Mouse (Mus musculus): Measurements from ENCODE around the gene Nin. TPM values are rescaled to one million over a fixed set of nuclear protein-coding genes. Genes with fewer than 3 reads are reported as not detected.

Nin gene
- total and polyA plus RNA-seq, 2 experiments from 2014 or later, result 7.9 to 25.8 TPM

GRCm38 (mm10) chr12:70112090-70112383 lies 1.5 kb downstream of the Nin start:
- DNase-seq (ENCODE audit: low spot score), result no peak
- H3K4me1 ChIP-seq (ENCODE audit: insufficient read depth, low read length), result peaks cover 2% of the 10 kb centered on the region; the same call in 1 of the 2 replicates

GRCm38 (mm10) chr12:70111367-70112089 lies 2.0 kb downstream of the Nin start:
- 0 out of 2 replicates have a peak, but pooled peaks cover 2% of the 10 kb centered on the region for H3K27me3 ChIP-seq (ENCODE audit: insufficient read depth, low read length)
- no peaks in the 10 kb centered on the region for H3K36me3 ChIP-seq (ENCODE audit: insufficient read depth, low read length)
- H3K9me3 ChIP-seq (ENCODE audit: low read length), result no peaks in the 10 kb centered on the region
- TF ChIP-seq CTCF (IDR thresholded peaks at IDR 0.05), result no peak
- DNase-seq (ENCODE audit: low spot score), result peak; percentile 78
- peak overlapping the region; percentile 86 for H3K27ac ChIP-seq (ENCODE audit: low read depth, low read length)
- peak overlapping the region; percentile 79 for H3K4me2 ChIP-seq (ENCODE audit: low read depth, low read length, poor library complexity, severe bottlenecking)
- H3K4me1 ChIP-seq (ENCODE audit: insufficient read depth, low read length), result peaks cover 2% of the 10 kb centered on the region; the same call in 1 of the 2 replicates
- ATAC-seq (ENCODE audit: low FRiP score), result peak; percentile 83
- H3K4me3 ChIP-seq (ENCODE audit: low read depth, low read length), result peak overlapping the region; percentile 90
- WGBS, result under 1% methylated on average over 84 of the region's 101 CpGs
- H3K9ac ChIP-seq (replicated peaks; ENCODE audit: low read length, poor library complexity, severe bottlenecking), result peak overlapping the region; percentile 93

More at GRCm38 (mm10) chr12:70112090-70112383, 1.5 kb downstream of the Nin start:
- TF ChIP-seq CTCF (IDR thresholded peaks at IDR 0.05), result 0 out of 2 replicates have a peak, but pooled peaks have one; percentile 11
- WGBS, result 2% methylated on average over 15 of the region's 16 CpGs
- Histone ChIP-seq H3K36me3 (ENCODE audit: insufficient read depth, low read length) (no peaks in the 10 kb centered on the region), H3K9ac (replicated peaks; ENCODE audit: low read length, poor library complexity, severe bottlenecking) (peak overlapping the region; percentile 93), H3K4me2 (ENCODE audit: low read depth, low read length, poor library complexity, severe bottlenecking) (peak overlapping the region; percentile 79), H3K9me3 (ENCODE audit: low read length) (no peaks in the 10 kb centered on the region), H3K4me3 (ENCODE audit: low read depth, low read length) (peak overlapping the region; percentile 90), H3K27me3 (ENCODE audit: insufficient read depth, low read length) (0 out of 2 replicates have a peak, but pooled peaks cover 2% of the 10 kb centered on the region), H3K27ac (ENCODE audit: low read depth, low read length) (peak overlapping the region; percentile 86)
- no peak; the same call in 1 of the 2 replicates for ATAC-seq (ENCODE audit: low FRiP score)

DNA sequence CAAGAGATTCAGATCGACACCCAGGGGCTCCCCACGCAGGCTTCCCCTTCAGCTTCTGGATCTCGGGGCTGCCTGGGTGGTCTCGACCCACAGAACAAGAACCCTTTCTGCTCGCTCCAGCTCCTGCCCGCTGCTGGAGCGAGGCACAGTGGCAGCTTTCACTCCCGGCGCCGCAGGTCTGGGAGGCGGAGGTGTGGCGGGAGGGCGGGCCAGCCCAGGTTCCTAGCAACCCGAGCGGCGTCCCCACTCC lies 2.5 kb downstream of the Nin start:
- Histone ChIP-seq H3K36me3 (ENCODE audit: insufficient read depth, low read length) (no peaks in the 10 kb centered on the region), H3K27ac (ENCODE audit: low read depth, low read length) (peak overlapping the region; percentile 86), H3K4me1 (ENCODE audit: insufficient read depth, low read length) (peaks cover 2% of the 10 kb centered on the region; the same call in 1 of the 2 replicates), H3K4me2 (ENCODE audit: low read depth, low read length, poor library complexity, severe bottlenecking) (peak overlapping the region; percentile 79), H3K9ac (replicated peaks; ENCODE audit: low read length, poor library complexity, severe bottlenecking) (peak overlapping the region; percentile 93), H3K4me3 (ENCODE audit: low read depth, low read length) (peak overlapping the region; percentile 90), H3K27me3 (ENCODE audit: insufficient read depth, low read length) (0 out of 2 replicates have a peak, but pooled peaks cover 2% of the 10 kb centered on the region), H3K9me3 (ENCODE audit: low read length) (no peaks in the 10 kb centered on the region)
- WGBS, result under 1% methylated on average over 16 of the region's 16 CpGs
- TF ChIP-seq CTCF (IDR thresholded peaks at IDR 0.05), result no peak
- ATAC-seq (ENCODE audit: low FRiP score), result peak; percentile 72
- DNase-seq (ENCODE audit: low spot score), result no peak

- H3K9me3 ChIP-seq (ENCODE audit: low read length), result no peaks in the 10 kb centered on the region
- H3K4me1 ChIP-seq (ENCODE audit: insufficient read depth, low read length), result peaks cover 2% of the 10 kb centered on the region; the same call in 1 of the 2 replicates
- peak overlapping the region; percentile 93 for H3K9ac ChIP-seq (replicated peaks; ENCODE audit: low read length, poor library complexity, severe bottlenecking)
- H3K4me2 ChIP-seq (ENCODE audit: low read depth, low read length, poor library complexity, severe bottlenecking), result peak overlapping the region; percentile 79
- no peak; the same call in 1 of the 2 replicates for ATAC-seq (ENCODE audit: low FRiP score)
- 0 out of 2 replicates have a peak, but pooled peaks cover 2% of the 10 kb centered on the region for H3K27me3 ChIP-seq (ENCODE audit: insufficient read depth, low read length)
- H3K27ac ChIP-seq (ENCODE audit: low read depth, low read length), result peak overlapping the region; percentile 86; the same call in 1 of the 2 replicates
- peak overlapping the region; percentile 90 for H3K4me3 ChIP-seq (ENCODE audit: low read depth, low read length)
- no peak for TF ChIP-seq CTCF (IDR thresholded peaks at IDR 0.05)
- no peaks in the 10 kb centered on the region for H3K36me3 ChIP-seq (ENCODE audit: insufficient read depth, low read length)
- DNase-seq (ENCODE audit: low spot score), result no peak
- WGBS, result 8% methylated on average over 23 of the region's 23 CpGs
These were observed 3.0 kb downstream of the Nin start for GRCm38 (mm10) chr12:70110375-70111116.

- Histone ChIP-seq H3K4me2 (ENCODE audit: low read depth, low read length, poor library complexity, severe bottlenecking) (peak overlapping the region; percentile 79), H3K4me1 (ENCODE audit: insufficient read depth, low read length) (peaks cover 2% of the 10 kb centered on the region; the same call in 1 of the 2 replicates), H3K27ac (ENCODE audit: low read depth, low read length) (no peak overlapping the region), H3K4me3 (ENCODE audit: low read depth, low read length) (peak overlapping the region; percentile 90), H3K36me3 (ENCODE audit: insufficient read depth, low read length) (no peaks in the 10 kb centered on the region), H3K9me3 (ENCODE audit: low read length) (no peaks in the 10 kb centered on the region), H3K9ac (replicated peaks; ENCODE audit: low read length, poor library complexity, severe bottlenecking) (peak overlapping the region; percentile 24; the same call in 1 of the 2 replicates), H3K27me3 (ENCODE audit: insufficient read depth, low read length) (no peaks in the 10 kb centered on the region)
- no peak for TF ChIP-seq CTCF (IDR thresholded peaks at IDR 0.05)
- no peak for ATAC-seq (ENCODE audit: low FRiP score)
- WGBS, result 31% methylated on average over 6 of the region's 6 CpGs
- peak; percentile 37 for DNase-seq (ENCODE audit: low spot score)
These were observed 3.6 kb downstream of the Nin start for GRCm38 (mm10) chr12:70109921-70110320.

DNA sequence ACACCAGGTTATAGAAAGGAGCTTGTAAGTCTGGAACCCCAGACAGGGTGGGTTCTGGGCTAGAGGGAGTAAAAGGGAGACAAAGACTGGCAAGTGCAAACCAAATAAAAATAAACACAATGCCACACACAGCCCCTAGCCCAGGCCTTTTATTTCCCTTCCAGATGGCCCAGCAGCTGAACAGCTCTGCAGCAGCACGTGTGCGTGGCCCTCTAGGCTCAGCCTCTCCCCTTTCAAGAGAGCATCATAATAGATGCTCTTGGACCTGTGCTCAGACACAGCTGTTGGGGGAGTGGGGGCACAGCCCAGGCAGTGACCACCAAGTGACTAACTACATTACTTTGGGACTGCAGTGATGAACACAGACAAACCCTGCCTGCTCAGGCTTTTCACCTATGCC lies 5.4 kb downstream of the Nin start:
- Histone ChIP-seq H3K27me3 (ENCODE audit: insufficient read depth, low read length) (no peaks in the 10 kb centered on the region), H3K4me1 (ENCODE audit: insufficient read depth, low read length) (peaks cover 2% of the 10 kb centered on the region; the same call in 1 of the 2 replicates), H3K4me3 (ENCODE audit: low read depth, low read length) (no peak overlapping the region), H3K36me3 (ENCODE audit: insufficient read depth, low read length) (no peaks in the 10 kb centered on the region), H3K9me3 (ENCODE audit: low read length) (no peaks in the 10 kb centered on the region), H3K4me2 (ENCODE audit: low read depth, low read length, poor library complexity, severe bottlenecking) (no peak overlapping the region), H3K27ac (ENCODE audit: low read depth, low read length) (no peak overlapping the region), H3K9ac (replicated peaks; ENCODE audit: low read length, poor library complexity, severe bottlenecking) (no peak overlapping the region)
- WGBS, result 55% methylated on average over 2 of the region's 2 CpGs
- ATAC-seq (ENCODE audit: low FRiP score) (no peak), DNase-seq (ENCODE audit: low spot score) (no peak)
- no peak for TF ChIP-seq CTCF (IDR thresholded peaks at IDR 0.05)

Data from midbrain, postnatal 0 days (tissue).